Mouse (Mus musculus): ENCODE data around the gene Gprc6a.

Gene Gprc6a

GRCm38 (mm10) chr10:51631411-51632136, at the start of gene Gprc6a:
Gene Gprc6a, minus strand, starts transcription at chr10:51631461.
- DNase-seq, result no peak

- no peak for DNase-seq
Observed at GRCm38 (mm10) chr10:51678251-51678639, 47.0 kb upstream of the Gprc6a start.

- DNase-seq, result peak; percentile 31 to 41
Observed at GRCm38 (mm10) chr10:51677548-51678250, 46.4 kb upstream of the Gprc6a start, which contains the start of gene Rfx6. Gene Rfx6, plus strand, starts transcription at chr10:51677756.

- DNase-seq, result no peak
Observed at GRCm38 (mm10) chr10:51672082-51672779, 41.0 kb upstream of the Gprc6a start.

- no peak for DNase-seq
Observed at GRCm38 (mm10) chr10:51671583-51671982, 40.3 kb upstream of the Gprc6a start.

- peak; percentile 7 to 29 for DNase-seq
Observed at GRCm38 (mm10) chr10:51669334-51669733, 38.1 kb upstream of the Gprc6a start.

GRCm38 (mm10) chr10:51657324-51657723, 26.1 kb upstream of the Gprc6a start:
- no peak for DNase-seq

GRCm38 (mm10) chr10:51649506-51650221, 18.4 kb upstream of the Gprc6a start:
- DNase-seq, result no peak

- DNase-seq, result no peak
Observed at GRCm38 (mm10) chr10:51621193-51621592, 10.1 kb downstream of the Gprc6a start.

- no peak for DNase-seq
Observed at GRCm38 (mm10) chr10:51620126-51620525, 11.1 kb downstream of the Gprc6a start.

GRCm38 (mm10) chr10:51618538-51618937, 12.7 kb downstream of the Gprc6a start:
- no peak for DNase-seq

- DNase-seq, result no peak
Observed at GRCm38 (mm10) chr10:51614826-51615590, 16.3 kb downstream of the Gprc6a start.

GRCm38 (mm10) chr10:51613421-51613820, 17.8 kb downstream of the Gprc6a start:
- no peak for DNase-seq

GRCm38 (mm10) chr10:51611969-51612682, 19.1 kb downstream of the Gprc6a start:
- DNase-seq, result no peak

- DNase-seq, result no peak
Observed at GRCm38 (mm10) chr10:51609741-51610425, 21.4 kb downstream of the Gprc6a start.

- DNase-seq, result no peak
Observed at GRCm38 (mm10) chr10:51596928-51597635, 34.2 kb downstream of the Gprc6a start.

- peak; percentile 37 to 49 for DNase-seq
Observed at GRCm38 (mm10) chr10:51595001-51595931, 36.0 kb downstream of the Gprc6a start.

GRCm38 (mm10) chr10:51591574-51591973, 39.7 kb downstream of the Gprc6a start:
- DNase-seq, result no peak

GRCm38 (mm10) chr10:51590139-51590574, 41.1 kb downstream of the Gprc6a start, which contains the start of gene Fam162b:
Gene Fam162b, minus strand, starts transcription at chr10:51590517.
- no peak for DNase-seq

All from cerebellum, postnatal 14 days (tissue).